Mouse (Mus musculus): ENCODE measurements at regions not wholly inside any gene's neighbourhood (a gene's known extent, or its start where the extent isn't known, plus 50 kb on each side); places are given as distances from the start of the nearest gene placed in this dataset.
A peak's percentile ranks its signal among the peaks of the same experiment; 100 is the strongest.

- no peaks in the 10 kb centered on the region for H3K27me3 ChIP-seq (ENCODE audit: insufficient read depth, low read length)
- H3K9ac ChIP-seq (replicated peaks) = no peak overlapping the region
- peak overlapping the region; percentile 40; the same call in 1 of the 2 replicates for H3K4me3 ChIP-seq (ENCODE audit: low read depth, low read length)
- no peak for ATAC-seq
- DNase-seq = no peak
- WGBS (ENCODE audit: insufficient replicate concordance) = 64% methylated on average over 7 of the region's 7 CpGs
- no peaks in the 10 kb centered on the region for H3K36me3 ChIP-seq (replicated peaks; ENCODE audit: insufficient read depth, low read length)
- peak overlapping the region; percentile 58 for H3K4me2 ChIP-seq (ENCODE audit: low read depth, low read length)
- no peaks in the 10 kb centered on the region for H3K9me3 ChIP-seq (ENCODE audit: low read length)
- no peaks in the 10 kb centered on the region for H3K4me1 ChIP-seq (ENCODE audit: insufficient read depth)
- no peak overlapping the region for H3K27ac ChIP-seq (ENCODE audit: low read depth)
- TF ChIP-seq EP300 (IDR thresholded peaks at IDR 0.05; ENCODE audit: low read depth) = no peak
Observed at GRCm38 (mm10) chr3:143743649-143744048, 461.4 kb downstream of the Lmo4 start.

- H3K4me2 ChIP-seq (ENCODE audit: low read depth, low read length) = peak overlapping the region; percentile 58
- no peaks in the 10 kb centered on the region for H3K9me3 ChIP-seq (ENCODE audit: low read length)
- H3K36me3 ChIP-seq (replicated peaks; ENCODE audit: insufficient read depth, low read length) = no peaks in the 10 kb centered on the region
- H3K4me1 ChIP-seq (ENCODE audit: insufficient read depth) = no peaks in the 10 kb centered on the region
- no peak overlapping the region for H3K27ac ChIP-seq (ENCODE audit: low read depth)
- peak overlapping the region; percentile 40 for H3K4me3 ChIP-seq (ENCODE audit: low read depth, low read length)
- peak; percentile 31 for DNase-seq
- no peak overlapping the region for H3K9ac ChIP-seq (replicated peaks)
- no peaks in the 10 kb centered on the region for H3K27me3 ChIP-seq (ENCODE audit: insufficient read depth, low read length)
- ATAC-seq = peak; percentile 80
- TF ChIP-seq EP300 (IDR thresholded peaks at IDR 0.05; ENCODE audit: low read depth) (no peak), CTCF (IDR thresholded peaks at IDR 0.05; ENCODE audit: low read depth) (peak; percentile 40)
- whole genome bisulfite sequencing (ENCODE audit: insufficient replicate concordance) = 52% methylated on average over 17 of the region's 17 CpGs
Observed at GRCm38 (mm10) chr3:143742786-143743571, 462.0 kb downstream of the Lmo4 start.

- H3K4me1 ChIP-seq (ENCODE audit: insufficient read depth) = no peaks in the 10 kb centered on the region
- 64% methylated on average over 3 of the region's 3 CpGs for WGBS (ENCODE audit: insufficient replicate concordance)
- TF ChIP-seq CTCF (IDR thresholded peaks at IDR 0.05; ENCODE audit: low read depth) (no peak), EP300 (IDR thresholded peaks at IDR 0.05; ENCODE audit: low read depth) (no peak)
- no peak overlapping the region for H3K4me2 ChIP-seq (ENCODE audit: low read depth, low read length)
- no peak overlapping the region for H3K9ac ChIP-seq (replicated peaks)
- DNase-seq (no peak), ATAC-seq (no peak)
- H3K27me3 ChIP-seq (ENCODE audit: insufficient read depth, low read length) = no peaks in the 10 kb centered on the region
- H3K4me3 ChIP-seq (ENCODE audit: low read depth, low read length) = no peak overlapping the region
- no peaks in the 10 kb centered on the region for H3K9me3 ChIP-seq (ENCODE audit: low read length)
- no peak overlapping the region for H3K27ac ChIP-seq (ENCODE audit: low read depth)
- H3K36me3 ChIP-seq (replicated peaks; ENCODE audit: insufficient read depth, low read length) = no peaks in the 10 kb centered on the region
Observed at GRCm38 (mm10) chr3:143738676-143739075, 466.3 kb downstream of the Lmo4 start.

DNA sequence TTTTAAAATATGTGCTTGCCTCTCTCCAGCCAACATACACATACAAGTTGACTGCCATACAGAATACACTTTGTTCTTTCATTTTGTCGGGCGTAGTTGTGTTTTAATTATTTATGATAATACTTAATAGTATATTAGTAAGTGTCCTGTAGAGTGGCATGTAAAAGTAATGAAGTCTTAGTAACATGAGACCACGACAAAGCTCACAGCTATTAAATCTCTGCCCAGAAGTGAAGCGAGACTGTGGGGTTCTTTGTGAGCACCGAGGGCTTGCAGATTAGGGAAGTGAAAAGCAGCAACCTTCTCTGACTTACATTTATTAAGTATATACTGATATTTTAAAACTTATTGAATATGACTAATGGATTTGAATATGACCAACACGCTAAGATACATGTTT lies 467.2 kb downstream of the Lmo4 start:
- no peak for ATAC-seq
- Histone ChIP-seq H3K27me3 (ENCODE audit: insufficient read depth, low read length) (no peaks in the 10 kb centered on the region), H3K9me3 (ENCODE audit: low read length) (no peaks in the 10 kb centered on the region), H3K4me3 (ENCODE audit: low read depth, low read length) (no peak overlapping the region), H3K4me2 (ENCODE audit: low read depth, low read length) (no peak overlapping the region), H3K4me1 (ENCODE audit: insufficient read depth) (no peaks in the 10 kb centered on the region), H3K9ac (replicated peaks) (no peak overlapping the region), H3K36me3 (replicated peaks; ENCODE audit: insufficient read depth, low read length) (no peaks in the 10 kb centered on the region), H3K27ac (ENCODE audit: low read depth) (no peak overlapping the region)
- 69% methylated on average over 6 of the region's 6 CpGs for WGBS (ENCODE audit: insufficient replicate concordance)
- no peak for DNase-seq
- TF ChIP-seq EP300 (IDR thresholded peaks at IDR 0.05; ENCODE audit: low read depth) (no peak), CTCF (IDR thresholded peaks at IDR 0.05; ENCODE audit: low read depth) (no peak)

DNA sequence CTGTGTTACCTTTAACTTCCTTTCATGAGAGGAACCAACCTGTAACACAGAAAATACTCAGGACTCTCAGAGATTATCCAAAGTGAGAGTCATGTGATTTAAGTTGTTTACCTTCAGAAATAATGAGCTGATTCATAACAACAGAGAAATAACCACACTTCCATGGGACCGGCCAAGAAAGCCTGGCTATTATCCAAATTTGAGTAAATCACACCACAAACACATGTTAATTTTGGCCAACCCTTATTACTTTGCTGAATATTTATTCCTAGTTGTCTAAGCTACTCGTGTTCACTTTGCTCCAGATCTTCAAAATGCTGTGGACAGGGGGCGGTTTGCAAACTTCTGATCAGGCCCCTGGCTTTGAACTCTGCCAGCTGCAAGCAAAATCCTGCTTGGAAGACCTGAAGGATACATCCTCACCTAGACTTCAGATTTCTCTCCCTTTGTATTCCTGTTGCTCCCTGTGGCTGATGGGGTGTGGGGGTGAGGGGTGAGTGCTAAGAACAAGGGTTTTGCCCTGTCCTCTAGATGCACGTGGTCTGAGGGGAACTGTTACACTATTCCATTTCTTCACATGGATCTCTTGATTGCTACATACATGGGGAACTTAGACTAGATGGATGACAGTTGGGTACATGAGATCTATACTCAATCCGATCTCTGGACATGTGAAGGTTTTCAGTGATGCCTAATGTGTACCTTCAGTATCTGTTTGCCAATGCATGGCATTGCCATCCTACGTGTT lies 468.2 kb downstream of the Lmo4 start:
- Histone ChIP-seq H3K27ac (ENCODE audit: low read depth) (no peak overlapping the region), H3K9me3 (ENCODE audit: low read length) (no peaks in the 10 kb centered on the region), H3K4me2 (ENCODE audit: low read depth, low read length) (no peak overlapping the region), H3K27me3 (ENCODE audit: insufficient read depth, low read length) (no peaks in the 10 kb centered on the region), H3K4me3 (ENCODE audit: low read depth, low read length) (no peak overlapping the region), H3K36me3 (replicated peaks; ENCODE audit: insufficient read depth, low read length) (no peaks in the 10 kb centered on the region), H3K9ac (replicated peaks) (no peak overlapping the region), H3K4me1 (ENCODE audit: insufficient read depth) (no peaks in the 10 kb centered on the region)
- WGBS (ENCODE audit: insufficient replicate concordance) = 74% methylated on average over 6 of the region's 6 CpGs
- DNase-seq = no peak
- TF ChIP-seq CTCF (IDR thresholded peaks at IDR 0.05; ENCODE audit: low read depth) (no peak), EP300 (IDR thresholded peaks at IDR 0.05; ENCODE audit: low read depth) (no peak)
- no peak for ATAC-seq

DNA sequence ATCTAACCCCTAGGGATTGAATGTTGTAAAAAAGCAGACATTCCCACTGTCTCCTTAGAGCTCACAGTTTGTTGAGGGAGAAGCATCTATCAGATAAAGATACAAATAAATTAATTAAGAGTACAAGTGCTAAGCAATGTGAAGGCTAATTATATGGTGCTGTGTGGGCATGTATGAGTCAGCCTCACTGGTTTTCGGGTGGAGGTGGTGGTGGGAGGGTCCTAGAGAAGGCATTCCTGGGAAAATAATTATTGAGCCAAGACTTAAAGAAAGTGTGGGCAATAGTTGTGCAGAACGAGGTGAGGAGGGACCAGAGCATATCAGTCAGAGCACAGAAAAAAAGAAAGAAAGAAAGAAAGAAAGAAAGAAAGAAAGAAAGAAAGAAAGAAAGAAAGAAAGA lies 470.2 kb downstream of the Lmo4 start:
- H3K27me3 ChIP-seq (ENCODE audit: insufficient read depth, low read length) = no peaks in the 10 kb centered on the region
- H3K9me3 ChIP-seq (ENCODE audit: low read length) = no peaks in the 10 kb centered on the region
- H3K4me2 ChIP-seq (ENCODE audit: low read depth, low read length) = no peak overlapping the region
- H3K4me3 ChIP-seq (ENCODE audit: low read depth, low read length) = no peak overlapping the region
- no peak overlapping the region for H3K27ac ChIP-seq (ENCODE audit: low read depth)
- no peak for DNase-seq
- no peaks in the 10 kb centered on the region for H3K4me1 ChIP-seq (ENCODE audit: insufficient read depth)
- no peak for ATAC-seq
- no peaks in the 10 kb centered on the region for H3K36me3 ChIP-seq (replicated peaks; ENCODE audit: insufficient read depth, low read length)
- WGBS (ENCODE audit: insufficient replicate concordance) = 57% methylated on average over 2 of the region's 2 CpGs
- TF ChIP-seq CTCF (IDR thresholded peaks at IDR 0.05; ENCODE audit: low read depth) (no peak), EP300 (IDR thresholded peaks at IDR 0.05; ENCODE audit: low read depth) (no peak)
- H3K9ac ChIP-seq (replicated peaks) = no peak overlapping the region

Measured in liver, postnatal 0 days (tissue).